ENCODE assay signal across 17 mouse cellular contexts in the genomic region with DNA sequence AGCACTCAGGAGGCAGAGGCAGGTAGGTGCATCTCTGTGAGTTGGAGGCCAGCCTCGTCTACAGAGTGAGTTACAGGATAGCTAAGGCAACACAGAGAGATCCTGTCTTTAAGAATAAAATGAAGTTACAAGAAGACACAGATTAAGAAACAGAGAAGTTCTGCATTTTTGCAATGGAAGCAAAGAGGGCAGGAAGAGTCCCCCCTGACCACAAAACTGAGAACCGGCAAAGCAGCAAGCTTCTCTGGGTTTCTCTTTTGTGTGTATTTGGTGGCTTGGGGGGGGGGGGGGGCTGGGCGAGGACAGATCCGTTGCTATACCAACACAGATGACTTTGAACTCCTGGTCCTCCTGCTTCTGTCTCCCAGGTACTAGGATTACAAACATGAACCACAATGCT. TPM values are rescaled to one million over a fixed set of nuclear protein-coding genes. Genes with fewer than 3 reads are reported as not detected.
A peak's percentile ranks its signal among the peaks of the same experiment; 100 is the strongest.
DNase-seq lines count a peak whose midpoint lies in the region; ATAC-seq and TF ChIP-seq lines count a peak whose summit lies in the region.
"Had no signal": no experiment of that assay in that cellular context is flagged by ENCODE, and none has a peak within 500 bp of the region (broad histone marks: within the 10 kb centered on the region; RNA-seq: fewer than 3 reads in every experiment).

No protein-coding gene starts in this region.

- no peak for DNase-seq in heart, postnatal 14 days
- DNase-seq in thymus, adult 2 months, result no peak
- DNase-seq in thymus, postnatal 14 days, result no peak
- no peak for DNase-seq in hindbrain, embryonic 10.5 days (ENCODE audit: low spot score)
- DNase-seq: adrenal gland, postnatal 14 days; cerebellum, postnatal 10 days; gastrocnemius, adult 2 months; heart, postnatal 36 days; lung, embryonic 14.5 days had no signal

- no peaks in the 10 kb centered on the region for H3K9me3 ChIP-seq in heart, embryonic 16.5 days (replicated peaks; ENCODE audit: control insufficient read depth, low read length)
- no peaks in the 10 kb centered on the region for H3K9me3 ChIP-seq in liver, embryonic 15.5 days (replicated peaks)
- H3K9me3 ChIP-seq in hindbrain, embryonic 10.5 days, result no peaks in the 10 kb centered on the region
- H3K9me3 ChIP-seq: forebrain, embryonic 15.5 days; G1E had no signal

- TF ChIP-seq POLR2A in thymus, adult 2 months (IDR thresholded peaks at IDR 0.05; ENCODE audit: control insufficient read depth, extremely low read depth, insufficient read depth, low read length, poor library complexity), result no peak

- H3K36me3 ChIP-seq in heart, embryonic 16.5 days (ENCODE audit: control insufficient read depth, insufficient read depth), result no peaks in the 10 kb centered on the region
- no peaks in the 10 kb centered on the region for H3K36me3 ChIP-seq in thymus, adult 2 months (ENCODE audit: control insufficient read depth, insufficient read depth, low read length)
- no peaks in the 10 kb centered on the region for H3K36me3 ChIP-seq in liver, embryonic 15.5 days (replicated peaks)
- no peaks in the 10 kb centered on the region for H3K36me3 ChIP-seq in hindbrain, embryonic 10.5 days
- H3K36me3 ChIP-seq: forebrain, embryonic 15.5 days; G1E had no signal

- ATAC-seq in heart, embryonic 16.5 days (replicated peaks; ENCODE audit: extremely low read depth, insufficient read depth, low FRiP score), result no peak
- ATAC-seq in liver, embryonic 15.5 days (ENCODE audit: insufficient read depth), result no peak
- no peak for ATAC-seq in activated CD4-positive, CD25-positive, alpha-beta regulatory T cell, adult 4 months
- ATAC-seq: forebrain, embryonic 15.5 days had no signal

- H3K4me2 ChIP-seq in heart, embryonic 16.5 days (ENCODE audit: low read depth, low read length), result no peak overlapping the region
- H3K4me2 ChIP-seq in liver, embryonic 15.5 days, result no peak overlapping the region
- H3K4me2 ChIP-seq: forebrain, embryonic 15.5 days; lung, embryonic 14.5 days; midbrain, embryonic 11.5 days had no signal

- 63% methylated on average over 4 of the region's 4 CpGs for WGBS in heart, embryonic 16.5 days
- 7% methylated on average over 4 of the region's 4 CpGs for WGBS in thymus, adult 2 months
- 8% methylated on average over 4 of the region's 4 CpGs for WGBS in liver, embryonic 15.5 days (ENCODE audit: insufficient replicate concordance)
- 81% methylated on average over 4 of the region's 4 CpGs for WGBS in hindbrain, embryonic 10.5 days

- no peaks in the 10 kb centered on the region for H3K27me3 ChIP-seq in heart, embryonic 16.5 days (ENCODE audit: control insufficient read depth, insufficient read depth, low read length)
- no peaks in the 10 kb centered on the region for H3K27me3 ChIP-seq in thymus, adult 2 months (ENCODE audit: control insufficient read depth, insufficient read depth, low read length)
- H3K27me3 ChIP-seq in liver, embryonic 15.5 days, result no peaks in the 10 kb centered on the region
- H3K27me3 ChIP-seq in hindbrain, embryonic 10.5 days (ENCODE audit: insufficient read depth, poor library complexity, severe bottlenecking), result no peaks in the 10 kb centered on the region
- H3K27me3 ChIP-seq: forebrain, embryonic 15.5 days had no signal

- intact Hi-C loops in heart, postnatal 14 days (cut with DNase I), result no loop called here

- H3K4me3 ChIP-seq in heart, embryonic 16.5 days (ENCODE audit: low read length), result no peak overlapping the region
- no peak overlapping the region for H3K4me3 ChIP-seq in thymus, adult 2 months (ENCODE audit: control insufficient read depth, insufficient read depth, low read length)
- no peak overlapping the region for H3K4me3 ChIP-seq in liver, embryonic 15.5 days (replicated peaks)
- H3K4me3 ChIP-seq in hindbrain, embryonic 10.5 days, result no peak overlapping the region
- H3K4me3 ChIP-seq: erythroblast, embryonic 14.5 days; forebrain, embryonic 15.5 days; gastrocnemius, adult 2 months; left cerebral cortex, adult 2 months had no signal

- no peak for TF ChIP-seq CTCF in thymus, adult 2 months (IDR thresholded peaks at IDR 0.05; ENCODE audit: borderline replicate concordance, control insufficient read depth, extremely low read depth, insufficient read depth, low read length, poor library complexity)

- peaks cover 2% of the 10 kb centered on the region; the same call in 1 of the 2 replicates for H3K4me1 ChIP-seq in heart, embryonic 16.5 days (ENCODE audit: control insufficient read depth, insufficient read depth, low read length)
- peaks cover 31% of the 10 kb centered on the region for H3K4me1 ChIP-seq in thymus, adult 2 months (replicated peaks; ENCODE audit: control insufficient read depth, insufficient read depth, low read length)
- peaks cover 34% of the 10 kb centered on the region for H3K4me1 ChIP-seq in liver, embryonic 15.5 days (replicated peaks)
- peaks cover 20% of the 10 kb centered on the region for H3K4me1 ChIP-seq in hindbrain, embryonic 10.5 days (replicated peaks)

- peak overlapping the region; percentile 46; the same call in 1 of the 2 replicates for H3K27ac ChIP-seq in heart, embryonic 16.5 days (ENCODE audit: low read length)
- peak overlapping the region; percentile 87 for H3K27ac ChIP-seq in thymus, adult 2 months (ENCODE audit: control insufficient read depth, insufficient read depth, low read length)
- H3K27ac ChIP-seq in liver, embryonic 15.5 days (replicated peaks), result peak overlapping the region; percentile 67
- no peak overlapping the region for H3K27ac ChIP-seq in hindbrain, embryonic 10.5 days
- H3K27ac ChIP-seq: forebrain, embryonic 15.5 days; left cerebral cortex, adult 2 months had no signal

- no peak overlapping the region for H3K9ac ChIP-seq in heart, embryonic 16.5 days (ENCODE audit: low read length)
- no peak overlapping the region for H3K9ac ChIP-seq in liver, embryonic 15.5 days
- H3K9ac ChIP-seq: forebrain, embryonic 15.5 days; lung, embryonic 14.5 days had no signal

RNA-seq across cellular contexts. Expression of a gene that starts 19.5 kb away (rescaled TPM):
- 18.7 and 19.7 TPM in 2 replicates for polyA plus RNA-seq in heart, embryonic 16.5 days (2015; fragmentation: Nextera tagmentation; extraction: Ambion mirVana)
- total RNA-seq in heart, postnatal 14 days (2021), result 1 to 10 TPM; 7.4 to 9.3 TPM
- polyA plus RNA-seq in thymus, adult 2 months (2012; rRNA removed), result 79.3 and 84.0 TPM in 2 replicates
- polyA plus RNA-seq in liver, embryonic 15.5 days (2015; fragmentation: Nextera tagmentation; extraction: Ambion mirVana), result 68.0 and 77.2 TPM in 2 replicates
- 35.6 and 38.9 TPM in 2 replicates for polyA plus RNA-seq in hindbrain, embryonic 10.5 days (2016; fragmentation: Nextera tagmentation; extraction: Ambion mirVana)
- polyA plus RNA-seq in activated CD4-positive, CD25-positive, alpha-beta regulatory T cell, adult 4 months (2017; shearing (Covaris generic)), result 100 to 1,000 TPM in 1 of 2 experiments, 10 to 100 TPM in 1; 96.5 to 113 TPM
